Mouse (Mus musculus) embryo, embryonic 9.5 days (tissue): ENCODE data around the gene Tpsb2.

ENCODE experiments used
- DNase-seq: peaks from one replicate; pipeline ENCODE4 v3.0.0-alpha.2; 2017; ENCODE audit errors: extremely low spot score

Tpsb2 gene

DNA sequence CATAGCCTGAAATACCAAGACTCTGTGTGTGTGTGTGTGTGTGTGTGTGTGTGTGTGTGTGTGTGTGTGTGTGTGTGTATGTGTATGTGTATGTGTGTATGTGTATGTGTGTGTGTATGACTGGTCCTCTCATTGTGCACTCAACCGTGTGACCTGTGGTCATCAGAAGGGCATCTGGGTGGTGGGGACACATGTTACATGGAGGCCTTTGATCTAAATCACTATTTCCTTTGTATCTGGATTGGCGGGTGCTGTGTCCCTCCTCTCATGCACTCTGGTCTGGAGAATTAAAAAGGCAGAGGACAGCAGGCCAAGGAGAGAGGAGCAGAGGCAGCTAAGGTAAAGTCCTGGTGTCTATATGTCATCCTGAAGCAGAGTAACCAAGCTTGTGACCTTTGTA is at the start of gene Tpsb2:
Tpsb2 (plus strand) TSS at position 301 of the 400 bp plus-strand sequence.
- DNase-seq, result no peak

DNA sequence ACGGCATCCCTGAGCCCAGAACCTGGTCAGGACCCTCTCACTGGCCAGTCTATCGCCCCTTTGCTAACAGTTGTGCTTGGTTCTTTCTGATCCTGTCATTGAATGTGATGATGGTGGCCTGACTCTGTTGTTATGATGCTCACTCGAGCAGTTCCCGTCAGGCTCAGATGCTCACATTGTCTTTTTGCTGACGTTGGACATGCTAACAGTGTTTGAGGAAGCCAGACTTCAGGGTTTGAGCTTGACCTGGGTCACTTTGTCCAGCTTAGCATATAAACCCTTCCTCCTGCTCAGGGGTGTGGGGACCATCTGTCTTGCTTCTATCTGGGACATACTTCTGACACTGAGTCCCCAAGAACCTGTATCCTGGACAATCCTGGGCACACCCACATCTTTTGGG is 47.8 kb upstream of the Tpsb2 start, which contains the start of gene Prss29:
Prss29 (plus strand) TSS at position 301 of the 400 bp plus-strand sequence.
- no peak for DNase-seq

DNA sequence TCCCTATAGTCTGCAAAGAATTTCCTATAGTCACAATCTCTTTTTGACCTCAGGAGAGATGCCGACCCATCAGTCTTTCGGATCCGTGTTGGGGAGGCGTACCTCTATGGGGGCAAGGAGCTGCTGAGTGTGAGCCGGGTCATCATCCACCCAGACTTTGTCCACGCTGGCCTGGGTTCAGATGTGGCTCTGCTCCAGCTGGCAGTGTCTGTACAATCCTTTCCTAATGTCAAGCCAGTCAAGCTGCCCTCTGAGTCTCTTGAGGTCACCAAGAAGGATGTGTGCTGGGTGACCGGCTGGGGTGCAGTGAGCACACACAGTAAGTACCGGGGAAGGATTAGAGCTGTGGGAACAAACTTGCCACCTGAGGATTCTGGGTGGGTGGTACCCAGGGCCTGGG is 45.3 kb upstream of the Tpsb2 start:
- DNase-seq, result no peak

DNA sequence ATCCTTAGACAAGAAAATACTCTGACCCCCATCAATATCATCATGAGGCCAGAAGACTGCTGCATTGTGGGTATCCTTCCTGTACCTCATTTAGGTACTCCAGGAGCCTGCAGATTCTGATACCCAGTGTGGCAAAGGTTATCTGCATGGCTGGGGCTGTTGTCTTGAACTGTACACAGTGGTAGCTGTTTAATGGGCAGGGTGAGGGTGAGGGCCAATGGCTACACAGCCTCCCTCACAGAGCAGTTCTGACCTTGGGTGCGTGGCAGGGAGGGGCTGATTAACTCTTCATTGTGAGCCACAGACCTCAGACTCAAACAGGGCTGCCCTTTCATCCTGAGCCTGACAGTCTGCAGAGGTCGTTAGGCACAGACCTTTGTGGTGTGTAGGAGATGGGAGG is 43.2 kb upstream of the Tpsb2 start:
- no peak for DNase-seq

DNA sequence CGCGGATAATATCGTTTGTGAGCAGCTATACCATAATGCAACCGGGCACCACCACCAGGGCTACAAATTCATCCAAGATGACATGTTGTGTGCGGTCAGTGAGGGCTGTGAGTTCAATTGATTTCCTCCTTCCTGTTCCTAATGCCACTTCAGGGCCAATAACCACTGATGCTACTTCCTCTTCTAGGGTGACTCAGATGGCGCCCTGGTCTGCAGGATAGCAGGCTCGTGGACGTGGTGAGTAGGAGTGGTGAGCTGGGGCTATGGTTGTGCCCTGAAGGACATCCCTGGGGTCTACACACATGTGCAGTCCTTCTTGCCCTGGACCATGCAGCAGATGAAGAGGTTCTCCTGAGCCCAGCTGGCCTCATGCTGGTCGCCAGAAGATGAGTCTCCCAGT is 33.8 kb upstream of the Tpsb2 start:
- no peak for DNase-seq

DNA sequence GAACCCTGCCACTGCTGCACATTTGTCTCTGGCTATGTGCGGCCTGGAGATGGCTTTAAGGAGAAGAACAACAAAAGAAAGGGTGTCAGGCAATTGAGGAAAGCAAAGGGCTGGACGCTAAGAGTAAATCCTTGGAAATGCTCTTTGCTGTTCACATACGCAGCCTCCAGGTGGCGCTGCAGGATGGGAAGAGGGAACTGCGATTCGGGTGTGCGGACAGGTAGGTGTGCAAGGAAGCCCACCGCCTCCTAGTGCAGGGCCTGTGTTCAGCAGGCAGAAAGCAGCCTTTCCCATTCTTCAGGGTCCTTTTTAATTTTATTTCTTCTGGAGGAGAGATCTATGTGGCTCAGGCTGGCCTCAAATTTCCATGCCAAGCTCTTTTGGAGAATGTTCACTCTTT is 32.2 kb upstream of the Tpsb2 start:
- DNase-seq, result peak; percentile 70

DNA sequence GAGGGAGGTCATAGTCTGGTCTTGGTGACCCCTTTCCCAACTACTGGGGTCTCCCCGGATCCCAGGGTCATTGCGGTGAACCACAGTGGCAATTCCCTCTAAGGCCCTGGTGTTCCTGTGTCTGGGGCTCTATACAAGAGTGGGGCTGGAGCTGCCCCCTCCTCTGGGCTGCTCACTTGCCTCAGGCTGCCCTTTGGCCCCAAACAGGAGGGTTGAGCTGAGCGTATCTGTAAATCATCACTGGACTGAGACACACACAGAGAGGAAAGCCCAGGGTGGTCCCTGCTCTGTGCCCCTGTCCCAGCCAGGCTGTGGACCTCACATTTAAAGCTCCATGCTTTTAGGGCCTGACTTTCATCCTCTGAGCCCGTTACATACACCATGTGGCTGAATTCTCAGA is 27.9 kb upstream of the Tpsb2 start:
- no peak for DNase-seq

DNA sequence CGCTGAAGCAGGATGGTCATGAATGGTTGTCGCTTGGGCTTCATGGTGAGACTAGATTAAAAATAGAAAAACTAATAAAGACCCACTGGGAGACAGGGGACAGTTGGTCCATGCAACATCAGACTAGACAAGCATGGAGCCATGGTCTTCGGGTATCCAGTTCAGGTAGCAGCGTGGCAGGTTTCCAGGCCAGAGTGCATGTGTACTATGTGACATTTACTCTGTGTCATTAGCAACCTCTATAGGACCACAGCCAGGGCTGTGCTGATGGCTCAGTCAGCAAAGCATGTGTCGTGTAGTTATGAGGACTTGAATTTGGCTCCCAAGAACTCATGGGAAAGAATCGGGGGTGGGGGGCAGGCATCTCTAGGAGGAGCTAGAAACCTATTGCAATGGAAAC is 26.1 kb upstream of the Tpsb2 start:
- DNase-seq, result no peak

DNA sequence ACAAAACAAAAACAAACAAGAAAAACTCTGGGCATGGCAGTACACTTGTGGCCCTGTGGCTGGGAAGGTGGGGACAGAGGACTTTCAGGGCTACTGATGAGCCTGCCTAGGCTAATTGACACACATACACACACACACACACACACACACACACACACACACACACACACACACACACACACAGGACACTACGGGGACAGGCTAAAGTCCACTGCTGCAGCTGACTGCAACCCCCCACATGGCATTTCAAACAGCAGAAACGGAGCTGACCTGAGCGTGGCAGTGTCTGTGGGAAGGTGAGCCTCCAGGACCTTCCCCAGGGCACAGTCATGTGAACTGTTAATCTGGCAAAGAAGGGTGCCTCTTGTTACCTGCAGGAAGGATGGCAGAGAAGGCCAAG is 24.6 kb upstream of the Tpsb2 start:
- no peak for DNase-seq

DNA sequence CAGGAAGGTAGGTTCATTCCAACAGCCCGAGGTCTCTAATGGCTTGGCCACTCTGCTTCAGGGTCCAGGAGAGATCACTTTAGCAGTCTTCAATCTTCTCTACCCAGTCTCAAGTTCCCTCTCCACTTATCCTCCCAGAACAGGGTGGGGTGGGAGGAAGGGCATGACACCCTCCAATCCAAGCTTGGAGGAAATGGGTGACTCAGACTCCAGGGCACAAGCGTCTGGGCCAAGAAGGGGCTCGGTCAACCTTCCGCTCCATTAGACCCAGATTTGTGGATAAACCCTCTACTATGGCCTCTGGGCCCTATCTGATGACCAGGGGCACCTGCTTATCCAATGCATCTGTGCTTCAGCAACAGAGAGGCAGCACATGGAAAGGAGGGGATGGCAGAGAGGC is 20.6 kb upstream of the Tpsb2 start, which contains the start of gene Tpsab1:
Tpsab1 (minus strand) TSS at position 101 of the 400 bp plus-strand sequence.
- DNase-seq, result no peak

DNA sequence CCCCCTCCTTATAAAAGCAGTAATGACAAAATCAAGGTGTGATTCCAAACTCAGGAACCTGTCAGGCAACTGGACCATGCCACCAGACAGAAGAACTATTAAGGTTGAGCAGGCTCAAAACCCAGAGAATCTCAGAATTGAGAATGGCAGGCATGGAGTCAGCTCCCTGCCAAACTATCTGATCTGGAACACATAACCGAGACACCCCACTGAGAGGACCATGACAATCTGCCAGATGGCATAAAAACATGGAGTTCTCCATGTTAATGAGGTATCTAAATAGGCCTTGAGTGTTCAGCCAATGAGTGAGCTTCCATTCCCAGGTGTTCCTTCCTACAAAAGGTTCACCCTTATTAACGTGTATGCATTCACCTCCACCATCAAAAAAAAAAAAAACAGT is 4.8 kb upstream of the Tpsb2 start:
- DNase-seq, result no peak

DNA sequence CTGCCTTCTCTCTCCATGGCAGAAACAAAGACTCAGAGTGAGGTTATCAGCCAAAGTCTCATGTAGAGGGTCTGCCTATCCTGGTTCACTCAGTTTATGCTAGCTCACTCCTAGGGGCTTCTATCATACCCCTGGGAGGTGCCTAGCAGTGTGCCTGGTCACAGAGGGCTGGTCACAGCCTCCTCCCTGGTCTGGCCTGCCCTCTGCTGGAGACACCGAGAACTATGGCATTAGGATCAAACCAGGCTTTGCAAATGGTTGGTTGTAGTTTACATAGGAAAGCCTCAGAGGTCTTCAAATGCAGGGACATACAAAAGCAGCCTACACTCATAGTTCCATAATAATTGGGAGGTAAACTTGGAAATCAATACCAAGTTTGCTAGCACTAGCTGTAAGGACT is 2.4 kb upstream of the Tpsb2 start:
- peak; percentile 55 for DNase-seq

DNA sequence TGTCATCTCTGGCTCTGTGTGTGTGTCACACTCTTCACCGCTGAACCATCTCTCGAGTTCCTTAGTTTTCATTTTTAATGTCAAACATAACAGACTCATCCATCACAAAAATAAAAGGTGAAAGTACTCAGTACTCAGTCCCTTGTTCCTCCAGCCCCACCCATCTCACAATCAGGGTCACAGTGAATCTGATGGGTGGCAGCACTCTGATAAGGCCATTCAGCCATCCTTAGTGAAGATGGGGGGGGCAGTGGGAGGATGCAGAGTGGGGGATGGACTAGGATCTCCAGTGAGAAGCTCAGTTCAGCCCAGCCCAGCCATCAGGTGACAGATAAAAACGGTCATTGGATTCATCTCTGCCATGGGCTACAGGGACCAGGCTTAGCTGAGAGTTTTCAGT is 2.9 kb downstream of the Tpsb2 start, which contains the start of gene Tpsg1:
Tpsg1 (plus strand) TSS at position 301 of the 400 bp plus-strand sequence.
- DNase-seq, result no peak

DNA sequence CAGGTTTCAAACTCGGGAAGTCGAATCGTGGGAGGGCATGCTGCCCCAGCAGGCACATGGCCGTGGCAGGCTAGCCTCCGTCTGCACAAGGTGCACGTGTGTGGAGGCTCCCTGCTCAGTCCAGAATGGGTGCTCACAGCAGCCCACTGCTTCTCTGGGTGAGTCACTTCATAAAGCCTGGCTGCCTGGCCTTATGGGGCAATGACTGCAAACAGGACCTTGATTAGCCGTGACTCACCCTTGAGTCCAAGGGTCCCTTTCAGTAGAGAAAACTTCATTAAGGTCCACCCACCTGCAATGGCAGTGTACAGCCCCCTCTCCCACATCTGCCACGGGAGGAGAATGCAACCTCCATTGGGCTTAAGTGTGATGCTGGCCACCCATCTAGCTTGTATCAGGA is 6.4 kb downstream of the Tpsb2 start:
- DNase-seq, result no peak

DNA sequence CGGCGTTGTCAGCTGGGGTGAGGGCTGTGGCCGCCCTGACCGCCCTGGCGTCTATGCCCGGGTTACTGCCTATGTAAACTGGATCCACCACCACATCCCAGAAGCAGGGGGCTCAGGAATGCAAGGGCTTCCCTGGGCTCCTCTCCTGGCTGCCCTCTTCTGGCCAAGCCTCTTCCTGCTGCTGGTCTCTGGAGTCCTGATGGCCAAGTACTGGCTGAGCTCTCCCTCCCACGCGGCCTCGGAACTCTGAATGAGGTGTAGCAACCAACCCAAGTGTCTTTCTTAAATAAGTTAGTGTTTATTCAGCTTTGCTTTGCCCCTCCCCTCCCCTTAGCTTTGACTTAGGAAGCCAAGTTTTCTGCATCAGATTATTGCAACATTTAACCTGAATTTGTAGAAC is 7.9 kb downstream of the Tpsb2 start:
- peak; percentile 32 for DNase-seq

DNA sequence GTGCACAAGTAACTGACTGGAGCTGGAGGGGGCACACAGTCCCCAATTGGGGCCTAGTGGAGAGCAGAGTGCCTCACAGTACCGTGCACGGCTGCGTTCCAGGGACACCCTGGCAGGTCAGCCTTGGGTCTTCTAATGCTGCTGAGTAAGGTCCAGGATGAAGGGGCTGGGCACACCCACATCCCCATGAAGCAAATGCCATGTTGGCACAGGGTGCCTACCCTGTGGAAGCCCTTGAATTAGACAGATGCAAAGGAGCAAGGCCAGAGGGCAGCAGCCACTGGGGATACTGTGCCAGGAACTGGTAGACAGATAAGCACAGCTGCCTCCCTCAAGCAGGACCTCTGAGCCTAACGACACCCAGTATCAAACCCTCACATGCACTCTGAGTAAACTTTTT is 28.4 kb downstream of the Tpsb2 start:
- no peak for DNase-seq

DNA sequence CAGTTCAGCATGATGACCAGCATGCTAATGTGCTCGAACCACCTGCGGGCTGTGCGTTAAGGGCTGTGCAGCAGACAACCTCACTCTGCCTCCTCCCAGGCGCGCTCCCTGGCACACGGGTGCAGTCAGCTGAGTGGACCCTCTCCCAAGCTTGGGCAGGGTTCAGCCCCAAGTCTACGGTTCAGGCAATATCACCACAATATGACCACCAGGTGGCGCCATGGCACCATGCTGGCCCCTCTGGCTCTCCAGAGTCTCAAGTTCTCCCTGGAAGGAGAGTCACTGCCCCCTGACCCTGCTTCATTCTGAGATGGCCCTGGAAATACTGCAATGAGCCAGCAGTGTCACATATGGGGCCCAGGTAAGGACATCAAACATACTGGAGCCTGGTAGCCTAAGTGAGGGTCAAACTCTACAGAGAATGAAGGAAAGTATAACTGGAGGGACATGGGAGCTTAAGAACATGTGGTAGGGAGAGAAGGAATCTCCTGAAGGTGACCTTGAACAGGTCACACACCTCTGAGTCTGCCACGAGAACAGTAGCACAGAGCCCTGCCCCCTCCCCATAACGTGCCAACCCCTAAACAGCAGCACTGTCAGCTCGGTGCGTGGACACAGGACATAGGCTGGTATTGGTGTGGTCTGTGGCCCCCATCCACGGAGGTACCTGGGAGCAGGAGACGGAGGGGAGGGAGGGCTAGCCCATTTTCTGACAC is 31.9 kb downstream of the Tpsb2 start:
- DNase-seq, result peak; percentile 83

DNA sequence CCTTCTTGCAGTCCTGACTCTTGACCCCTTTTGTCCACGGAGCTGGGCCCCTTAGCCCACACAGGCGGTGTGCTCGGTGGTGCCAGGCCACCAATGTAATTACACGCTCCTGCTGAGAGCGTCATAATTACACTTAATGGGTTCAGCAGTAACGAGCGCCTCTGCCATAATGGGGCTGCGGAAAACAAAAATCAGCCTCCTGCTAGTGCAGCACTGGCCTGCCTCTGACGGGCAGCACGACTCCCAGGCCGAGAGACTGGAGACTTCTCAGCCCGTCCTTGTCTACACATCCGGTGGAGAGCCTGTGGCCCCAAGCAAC is 32.4 kb downstream of the Tpsb2 start:
- DNase-seq, result no peak

DNA sequence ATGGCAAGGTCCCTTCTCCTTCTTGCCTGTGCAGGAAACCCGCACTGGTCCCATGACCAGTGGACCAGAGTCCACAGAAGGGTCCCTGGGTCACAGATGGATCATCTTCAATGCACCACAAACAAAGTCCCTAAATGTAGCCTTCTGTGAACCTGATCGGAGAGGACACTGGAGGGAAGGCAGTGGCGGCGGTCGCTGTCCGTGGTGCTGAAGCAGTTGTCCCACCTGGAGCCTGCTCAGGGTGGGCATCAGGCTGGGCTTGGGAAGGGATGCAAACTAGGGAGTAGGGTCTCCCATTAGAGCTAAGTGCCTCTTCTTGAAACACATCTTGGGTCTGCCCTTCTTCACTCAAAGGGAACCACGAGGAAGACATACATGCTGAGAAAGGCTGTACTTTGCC is 34.3 kb downstream of the Tpsb2 start:
- DNase-seq, result peak; percentile 68

DNA sequence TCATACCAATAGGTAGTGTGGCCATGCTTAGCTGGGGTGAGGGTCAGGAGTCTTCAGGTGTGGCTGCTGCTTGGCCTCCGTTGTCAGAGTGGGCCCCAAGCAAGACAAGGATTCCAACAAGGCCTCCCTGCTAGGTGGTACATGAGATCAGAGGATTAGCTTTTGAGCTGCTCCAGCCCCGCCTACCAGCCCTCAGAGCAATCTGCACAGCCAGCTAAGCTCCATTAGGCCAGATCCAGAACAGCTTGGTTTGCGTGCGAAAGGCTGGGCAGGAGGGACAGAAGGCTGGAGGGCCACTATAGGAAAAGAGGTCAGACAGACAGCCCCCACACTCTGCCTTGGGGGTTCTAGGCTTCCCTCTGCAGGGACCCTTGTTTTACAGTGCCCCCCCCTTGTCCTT is 35.4 kb downstream of the Tpsb2 start:
- DNase-seq, result no peak

DNA sequence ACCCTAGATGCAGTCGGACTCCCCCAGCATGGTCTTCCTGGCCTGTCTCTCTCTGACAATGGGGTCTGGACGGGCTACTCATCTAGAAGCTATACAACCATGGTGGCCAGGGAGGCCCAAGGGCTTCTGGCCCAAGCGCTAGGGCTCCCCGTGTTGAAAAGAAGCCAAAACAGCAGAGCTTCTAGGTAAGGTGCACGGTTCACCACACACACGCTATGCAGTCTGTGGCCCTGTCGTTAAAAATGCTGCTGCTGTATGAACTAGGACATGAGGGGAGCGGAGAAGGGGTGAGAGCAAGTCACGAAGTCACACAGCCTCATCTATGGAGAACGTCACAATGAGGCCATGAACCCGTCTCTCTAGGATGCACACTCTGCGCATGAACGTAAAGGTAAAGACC is 36.1 kb downstream of the Tpsb2 start:
- DNase-seq, result no peak

DNA sequence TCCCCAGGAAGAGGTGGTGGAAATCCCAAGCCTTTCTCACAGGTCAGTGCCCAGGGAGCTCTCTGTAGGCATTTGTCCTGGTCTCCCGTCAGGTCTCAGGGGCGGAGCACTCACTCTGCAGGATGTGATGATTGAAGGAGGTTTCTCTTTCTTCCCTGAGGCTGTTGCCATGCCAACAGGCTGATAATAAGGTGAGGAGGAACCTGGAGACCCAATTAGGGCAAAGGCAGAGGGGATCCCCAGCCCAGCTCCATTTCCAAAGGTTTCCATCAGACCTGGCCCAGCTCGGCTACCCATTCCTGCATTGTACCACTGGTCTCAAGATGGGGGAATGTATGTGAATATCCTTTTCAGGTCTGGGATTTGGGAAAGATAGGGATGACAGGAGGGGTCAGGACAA is 38.1 kb downstream of the Tpsb2 start:
- DNase-seq, result no peak

DNA sequence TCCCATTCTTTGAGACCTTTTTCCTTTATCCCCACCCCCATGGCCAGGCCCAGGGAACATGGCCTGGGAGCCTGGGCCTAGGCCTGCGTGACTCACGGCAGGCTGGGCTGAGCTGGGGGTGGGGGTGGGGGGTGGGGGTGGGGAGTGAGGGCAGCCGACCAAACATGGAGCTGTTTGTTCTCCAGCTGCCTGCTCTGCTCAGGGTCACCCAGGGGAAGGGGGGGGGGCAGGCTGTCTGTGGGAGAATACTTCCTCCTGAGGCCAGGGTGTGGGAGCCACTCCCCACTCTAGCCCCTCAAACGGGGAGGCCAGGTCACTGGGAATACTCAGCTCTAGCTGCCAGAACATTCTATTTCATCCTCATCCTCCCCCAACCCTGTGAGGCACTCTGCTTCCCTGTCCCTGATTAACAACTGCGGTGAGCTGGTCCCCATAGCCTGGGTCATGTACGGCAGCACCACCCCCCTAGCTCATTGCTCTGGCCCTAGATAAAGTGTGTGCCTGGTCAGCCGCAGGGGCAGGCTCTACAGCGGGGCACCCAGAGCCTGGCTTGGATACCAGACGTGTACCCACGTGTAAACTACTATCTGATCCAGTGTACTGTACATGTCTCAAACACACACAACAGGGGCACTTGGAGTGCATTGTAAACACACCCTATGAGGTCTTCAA is 39.3 kb downstream of the Tpsb2 start:
- no peak for DNase-seq

DNA sequence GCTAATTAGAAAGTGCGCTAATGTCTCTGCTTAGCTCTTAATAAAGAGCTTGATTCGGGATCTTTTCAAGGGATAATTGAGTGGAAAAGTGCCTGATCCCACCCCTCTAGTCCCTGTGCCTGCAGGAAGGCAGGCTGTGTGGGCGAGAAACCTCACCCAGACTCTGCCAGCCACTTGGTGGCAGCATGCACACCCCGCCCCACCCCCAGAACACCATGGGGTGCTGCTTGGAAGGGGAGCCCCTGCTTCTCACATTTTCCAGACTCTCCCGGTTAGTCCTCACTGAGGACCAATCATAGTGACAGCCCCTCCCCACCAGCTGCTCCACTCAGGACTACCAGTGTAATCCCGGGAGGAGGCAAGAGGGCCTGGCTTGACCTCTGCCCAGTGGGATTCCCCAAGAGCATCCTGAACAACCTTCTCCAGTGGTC is 39.9 kb downstream of the Tpsb2 start:
- no peak for DNase-seq
